Mouse (Mus musculus) embryonic fibroblast, embryonic 13.5 days (primary cell): ENCODE measurements around the gene Ttll5.

Experiments used
- CTCF ChIP-seq: IDR thresholded peaks from 2 replicates; pipeline ENCODE4 v1.5.1; 2011; ENCODE audit warnings: mild to moderate bottlenecking, control low read depth, low read length, moderate library complexity, borderline replicate concordance; ENCODE audit not compliant: insufficient read depth
- POLR2A ChIP-seq: IDR thresholded peaks from 2 replicates; pipeline ENCODE4 v1.6.1; 2011; ENCODE audit warnings: low read depth, mild to moderate bottlenecking, control low read depth, low read length, moderate library complexity

DNA sequence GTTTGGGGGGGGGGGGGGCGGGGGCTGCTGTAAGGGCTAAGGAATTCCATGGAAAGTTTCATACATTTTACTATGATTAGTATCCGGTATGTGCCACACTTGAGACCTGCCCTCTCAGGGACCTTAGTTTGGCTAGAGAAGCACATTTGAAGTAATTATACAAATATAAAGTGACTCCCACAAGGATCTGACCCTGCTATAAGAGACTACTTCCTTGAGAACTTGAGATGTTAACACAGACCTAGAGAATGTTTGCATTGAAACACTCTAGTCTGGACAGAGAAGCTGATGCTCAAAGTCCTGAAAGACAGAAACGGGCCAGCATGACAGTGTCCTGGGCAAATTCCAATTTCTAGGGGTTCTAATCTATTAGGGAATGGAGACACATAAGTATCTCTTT lies 45.5 kb upstream of the Ttll5 start:
- no peak for TF ChIP-seq CTCF
- TF ChIP-seq POLR2A = no peak
